44 mouse cellular contexts compared by ENCODE assay signal in the genomic region with DNA sequence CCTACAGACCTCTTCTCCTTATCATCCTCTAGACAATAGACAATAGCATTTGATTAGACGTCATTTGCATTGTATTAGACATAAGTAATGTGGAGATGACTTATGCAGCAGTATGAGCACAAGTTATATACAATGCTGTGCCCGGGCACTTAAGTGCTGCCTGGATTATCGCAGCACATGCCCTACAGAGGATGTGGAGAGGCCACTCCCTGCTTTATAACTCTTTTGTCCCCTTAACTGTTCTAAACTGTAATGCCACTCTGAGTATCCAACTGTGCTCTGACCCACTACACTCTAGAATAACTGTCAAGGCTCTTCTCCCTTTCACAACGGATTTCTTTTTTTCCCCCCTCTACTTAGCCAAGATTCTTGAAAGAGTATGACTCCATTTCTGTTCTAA. TPM values are rescaled to one million over a fixed set of nuclear protein-coding genes. Genes with fewer than 3 reads are reported as not detected.
"Had no signal": no experiment of that assay in that cellular context is flagged by ENCODE, and none has a peak within 500 bp of the region (broad histone marks: within the 10 kb centered on the region; RNA-seq: fewer than 3 reads in every experiment).

No protein-coding gene starts in this region.

- H3K27ac ChIP-seq: heart, embryonic 13.5 days; heart, embryonic 15.5 days; hindbrain, embryonic 10.5 days; hindbrain, embryonic 12.5 days; hindbrain, embryonic 13.5 days; hindbrain, embryonic 14.5 days; hindbrain, embryonic 15.5 days; hindbrain, postnatal 0 days; intestine, embryonic 15.5 days; kidney, embryonic 15.5 days; kidney, postnatal 0 days; layer of hippocampus, adult 2 months; left cerebral cortex, adult 2 months had no signal

- H3K36me3 ChIP-seq: heart, embryonic 12.5 days; heart, embryonic 13.5 days; heart, embryonic 15.5 days; hindbrain, embryonic 10.5 days; hindbrain, embryonic 12.5 days; hindbrain, embryonic 13.5 days; hindbrain, embryonic 15.5 days; intestine, embryonic 15.5 days; kidney, embryonic 15.5 days had no signal

- H3K9ac ChIP-seq: heart, embryonic 12.5 days; heart, embryonic 13.5 days; heart, embryonic 15.5 days; hindbrain, embryonic 12.5 days; hindbrain, embryonic 13.5 days; hindbrain, embryonic 14.5 days; hindbrain, embryonic 15.5 days; intestine, embryonic 15.5 days; kidney, embryonic 15.5 days had no signal

- H3K9me3 ChIP-seq: heart, embryonic 13.5 days; heart, embryonic 15.5 days; hindbrain, embryonic 10.5 days; hindbrain, embryonic 12.5 days; hindbrain, embryonic 13.5 days; hindbrain, embryonic 15.5 days; intestine, embryonic 15.5 days; kidney, embryonic 15.5 days had no signal

- H3K4me2 ChIP-seq: heart, embryonic 11.5 days; heart, embryonic 12.5 days; heart, embryonic 13.5 days; heart, embryonic 15.5 days; hindbrain, embryonic 12.5 days; hindbrain, embryonic 13.5 days; hindbrain, embryonic 14.5 days; hindbrain, embryonic 15.5 days; intestine, embryonic 15.5 days; kidney, embryonic 15.5 days had no signal

- H3K4me3 ChIP-seq: heart, embryonic 12.5 days; heart, embryonic 13.5 days; heart, embryonic 15.5 days; hindbrain, embryonic 10.5 days; hindbrain, embryonic 12.5 days; hindbrain, embryonic 13.5 days; hindbrain, embryonic 15.5 days; intestine, embryonic 15.5 days; kidney, embryonic 15.5 days; layer of hippocampus, adult 2 months; left cerebral cortex, adult 2 months had no signal

- DNase-seq: heart, postnatal 10 days; heart, postnatal 14 days; heart, postnatal 36 days; heart, postnatal 4 days; kidney, adult 18-20 months; kidney, adult 2 months; kidney, adult 8-10 months; kidney, adult 9 months; kidney, postnatal 10 days; kidney, postnatal 14 days; kidney, postnatal 25 days; kidney, postnatal 36 days; kidney, postnatal 4 days; layer of hippocampus, adult 9-11 months; layer of hippocampus, postnatal 36 days had no signal

- H3K27me3 ChIP-seq: heart, embryonic 12.5 days; heart, embryonic 15.5 days; hindbrain, embryonic 12.5 days; hindbrain, embryonic 13.5 days; hindbrain, embryonic 15.5 days; intestine, embryonic 15.5 days had no signal

- ATAC-seq: hindbrain, embryonic 16.5 days; hindbrain, postnatal 0 days; inflammation-experienced regulatory T-cells, adult 6 months; intestine, embryonic 15.5 days; intestine, embryonic 16.5 days; intestine, postnatal 0 days had no signal

RNA-seq across cellular contexts. Expression of gene Cxcr5, which starts 32.2 kb away (rescaled TPM):
- total RNA-seq: hindbrain, postnatal 0 days; layer of hippocampus, adult 18-20 months; layer of hippocampus, adult 2 months; layer of hippocampus, adult 8-10 months; layer of hippocampus, postnatal 10 days; layer of hippocampus, postnatal 14 days; layer of hippocampus, postnatal 25 days; layer of hippocampus, postnatal 36 days; left cerebral cortex, adult 18-20 months; left cerebral cortex, adult 2 months; left cerebral cortex, adult 8-10 months had no signal
- polyA plus RNA-seq: heart, embryonic 12.5 days; heart, embryonic 13.5 days; heart, embryonic 14.5 days; heart, postnatal 0 days; hindbrain, embryonic 10.5 days; hindbrain, embryonic 12.5 days; hindbrain, embryonic 14.5 days; hindbrain, embryonic 15.5 days; hindbrain, embryonic 16.5 days; hindbrain, postnatal 0 days; kidney, embryonic 14.5 days; kidney, embryonic 15.5 days; kidney, postnatal 0 days had no signal
